Mouse (Mus musculus): Measurements from ENCODE around the gene Map3k14. TPM values are rescaled to one million over a fixed set of nuclear protein-coding genes. Genes with fewer than 3 reads are reported as not detected.

The Map3k14 gene
- polyA plus RNA-seq, 1 experiment from 2014 or later, result 6.0 TPM

DNA sequence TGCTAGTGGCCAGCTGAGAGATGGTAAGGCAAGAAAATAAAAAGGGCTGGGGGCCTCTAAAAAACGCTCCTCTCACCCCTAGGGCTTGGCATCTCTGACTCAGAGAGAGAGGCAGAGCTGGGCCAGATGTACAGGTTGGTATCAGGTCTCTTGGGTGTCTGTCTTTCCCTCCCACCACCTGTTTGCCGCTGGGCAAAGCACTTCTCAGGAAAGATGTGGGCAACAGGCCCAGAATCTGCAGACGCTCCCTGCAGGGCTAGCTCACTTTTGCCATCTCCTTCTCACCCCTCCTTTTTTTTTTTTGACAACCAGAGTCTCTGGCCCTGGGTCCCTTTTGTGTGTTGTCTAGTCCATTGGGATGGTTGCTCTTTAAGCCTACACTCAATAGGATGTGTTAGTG, 1.6 kb upstream of the Map3k14 start:
- H3K36me3 ChIP-seq, result no peaks in the 10 kb centered on the region
- WGBS, result 82% methylated on average over 3 of the region's 3 CpGs
- H3K27ac ChIP-seq (replicated peaks), result peak overlapping the region; percentile 94; the same call in 1 of the 2 replicates
- no peaks in the 10 kb centered on the region for H3K9me3 ChIP-seq
- no peak overlapping the region for H3K9ac ChIP-seq (replicated peaks)
- no peak overlapping the region for H3K4me2 ChIP-seq (replicated peaks)
- no peak overlapping the region for H3K4me3 ChIP-seq
- no peak for ATAC-seq (ENCODE audit: low FRiP score, low read depth)
- H3K4me1 ChIP-seq, result peaks cover 44% of the 10 kb centered on the region
- no peaks in the 10 kb centered on the region for H3K27me3 ChIP-seq

- H3K4me2 ChIP-seq (replicated peaks), result peak overlapping the region; percentile 76
- no peaks in the 10 kb centered on the region for H3K9me3 ChIP-seq
- no peak for ATAC-seq (ENCODE audit: low FRiP score, low read depth)
- peak overlapping the region; percentile 94 for H3K27ac ChIP-seq (replicated peaks)
- no peaks in the 10 kb centered on the region for H3K36me3 ChIP-seq
- H3K27me3 ChIP-seq, result no peaks in the 10 kb centered on the region
- 84% methylated on average over 4 of the region's 4 CpGs for WGBS
- peaks cover 49% of the 10 kb centered on the region for H3K4me1 ChIP-seq
- no peak overlapping the region for H3K9ac ChIP-seq (replicated peaks)
- peak overlapping the region; percentile 62 for H3K4me3 ChIP-seq
These were observed 1.1 kb upstream of the Map3k14 start for GRCm38 (mm10) chr11:103268350-103268749.

- Histone ChIP-seq H3K9ac (replicated peaks) (peak overlapping the region; percentile 73), H3K9me3 (no peaks in the 10 kb centered on the region), H3K36me3 (no peaks in the 10 kb centered on the region), H3K27me3 (no peaks in the 10 kb centered on the region), H3K4me3 (peak overlapping the region; percentile 62), H3K27ac (replicated peaks) (peak overlapping the region; percentile 94), H3K4me2 (replicated peaks) (peak overlapping the region; percentile 76), H3K4me1 (peaks cover 56% of the 10 kb centered on the region)
- WGBS, result under 1% methylated on average over 37 of the region's 42 CpGs
- peak; percentile 20 for ATAC-seq (ENCODE audit: low FRiP score, low read depth)
These were observed 435 bp downstream of the Map3k14 start for GRCm38 (mm10) chr11:103266729-103267345.

- 72% methylated on average over 2 of the region's 2 CpGs for whole genome bisulfite sequencing
- Histone ChIP-seq H3K36me3 (no peaks in the 10 kb centered on the region), H3K4me3 (peak overlapping the region; percentile 62; the same call in 1 of the 2 replicates), H3K4me1 (peaks cover 55% of the 10 kb centered on the region), H3K9ac (replicated peaks) (peak overlapping the region; percentile 73; the same call in 1 of the 2 replicates), H3K4me2 (replicated peaks) (peak overlapping the region; percentile 76), H3K27ac (replicated peaks) (no peak overlapping the region), H3K9me3 (no peaks in the 10 kb centered on the region), H3K27me3 (no peaks in the 10 kb centered on the region)
- ATAC-seq (ENCODE audit: low FRiP score, low read depth), result no peak
These were observed 1.4 kb downstream of the Map3k14 start for GRCm38 (mm10) chr11:103265856-103266255.

GRCm38 (mm10) chr11:103265211-103265610, 2.1 kb downstream of the Map3k14 start:
- Histone ChIP-seq H3K36me3 (no peaks in the 10 kb centered on the region), H3K4me3 (no peak overlapping the region), H3K9ac (replicated peaks) (no peak overlapping the region), H3K4me1 (peaks cover 51% of the 10 kb centered on the region), H3K27me3 (no peaks in the 10 kb centered on the region), H3K4me2 (replicated peaks) (peak overlapping the region; percentile 76), H3K27ac (replicated peaks) (peak overlapping the region; percentile 79; the same call in 1 of the 2 replicates), H3K9me3 (no peaks in the 10 kb centered on the region)
- no peak for ATAC-seq (ENCODE audit: low FRiP score, low read depth)
- WGBS, result 34% methylated on average over 7 of the region's 7 CpGs

DNA sequence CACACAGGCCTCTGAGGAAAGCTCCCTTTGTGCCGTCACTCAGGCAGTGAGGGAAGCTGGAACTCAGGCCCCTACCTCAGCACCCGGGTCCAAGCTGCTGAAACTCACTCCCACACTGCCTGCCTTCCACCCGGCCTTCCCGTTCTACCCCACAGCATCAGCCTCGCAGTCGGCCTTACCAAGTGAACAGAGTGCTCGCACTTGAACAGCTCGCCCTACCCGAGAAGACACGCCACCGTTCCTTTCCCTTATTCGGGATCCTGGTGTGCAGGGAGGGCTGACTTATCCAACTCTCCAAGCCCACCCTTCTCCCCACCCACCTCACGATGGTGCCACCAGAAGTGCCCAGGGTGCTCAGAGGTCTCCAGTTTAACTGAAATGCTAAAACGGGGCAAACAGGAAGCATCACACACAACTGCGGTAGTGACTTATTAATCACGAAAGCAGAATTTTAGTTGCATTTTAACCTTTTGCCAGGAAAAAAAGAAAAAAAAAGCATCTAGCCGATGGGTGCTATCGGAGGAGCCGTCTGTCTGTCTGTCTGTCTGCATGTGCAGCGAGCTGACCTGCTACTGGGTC, 2.8 kb downstream of the Map3k14 start:
- Histone ChIP-seq H3K4me2 (replicated peaks) (peak overlapping the region; percentile 76), H3K9me3 (no peaks in the 10 kb centered on the region), H3K4me3 (no peak overlapping the region; the same call in 1 of the 2 replicates), H3K9ac (replicated peaks) (0 out of 2 replicates have a peak overlapping the region, but pooled peaks have one; percentile 37), H3K4me1 (peaks cover 51% of the 10 kb centered on the region), H3K27me3 (no peaks in the 10 kb centered on the region), H3K36me3 (no peaks in the 10 kb centered on the region), H3K27ac (replicated peaks) (peak overlapping the region; percentile 79)
- ATAC-seq (ENCODE audit: low FRiP score, low read depth), result no peak
- WGBS, result 61% methylated on average over 20 of the region's 20 CpGs

GRCm38 (mm10) chr11:103263551-103263950, 3.7 kb downstream of the Map3k14 start:
- no peak for ATAC-seq (ENCODE audit: low FRiP score, low read depth)

GRCm38 (mm10) chr11:103262412-103263267, 4.6 kb downstream of the Map3k14 start:
- H3K36me3 ChIP-seq, result no peaks in the 10 kb centered on the region
- H3K4me3 ChIP-seq, result no peak overlapping the region
- peaks cover 39% of the 10 kb centered on the region for H3K4me1 ChIP-seq
- H3K27ac ChIP-seq (replicated peaks), result peak overlapping the region; percentile 27; the same call in 1 of the 2 replicates
- no peak overlapping the region for H3K4me2 ChIP-seq (replicated peaks)
- H3K27me3 ChIP-seq, result no peaks in the 10 kb centered on the region
- ATAC-seq (ENCODE audit: low FRiP score, low read depth), result no peak
- no peak overlapping the region; the same call in 1 of the 2 replicates for H3K9ac ChIP-seq (replicated peaks)
- WGBS, result 75% methylated on average over 20 of the region's 20 CpGs
- H3K9me3 ChIP-seq, result no peaks in the 10 kb centered on the region

More at GRCm38 (mm10) chr11:103263551-103263950, 3.7 kb downstream of the Map3k14 start:
- H3K27ac ChIP-seq (replicated peaks), result peak overlapping the region; percentile 79
- peak overlapping the region; percentile 38 for H3K4me2 ChIP-seq (replicated peaks)
- peaks cover 48% of the 10 kb centered on the region for H3K4me1 ChIP-seq
- no peaks in the 10 kb centered on the region for H3K9me3 ChIP-seq
- WGBS, result 32% methylated on average over 10 of the region's 10 CpGs
- H3K36me3 ChIP-seq, result no peaks in the 10 kb centered on the region
- H3K9ac ChIP-seq (replicated peaks), result peak overlapping the region; percentile 39
- H3K4me3 ChIP-seq, result no peak overlapping the region
- no peaks in the 10 kb centered on the region for H3K27me3 ChIP-seq

- peaks cover 39% of the 10 kb centered on the region for H3K4me1 ChIP-seq
- no peak overlapping the region for H3K27ac ChIP-seq (replicated peaks)
- H3K27me3 ChIP-seq, result no peaks in the 10 kb centered on the region
- no peaks in the 10 kb centered on the region for H3K9me3 ChIP-seq
- no peak overlapping the region for H3K4me3 ChIP-seq
- no peak overlapping the region for H3K9ac ChIP-seq (replicated peaks)
- H3K4me2 ChIP-seq (replicated peaks), result no peak overlapping the region
- no peaks in the 10 kb centered on the region for H3K36me3 ChIP-seq
- no peak for ATAC-seq (ENCODE audit: low FRiP score, low read depth)
- 91% methylated on average over 7 of the region's 7 CpGs for WGBS
These were observed 5.4 kb downstream of the Map3k14 start for GRCm38 (mm10) chr11:103261671-103262411.

DNA sequence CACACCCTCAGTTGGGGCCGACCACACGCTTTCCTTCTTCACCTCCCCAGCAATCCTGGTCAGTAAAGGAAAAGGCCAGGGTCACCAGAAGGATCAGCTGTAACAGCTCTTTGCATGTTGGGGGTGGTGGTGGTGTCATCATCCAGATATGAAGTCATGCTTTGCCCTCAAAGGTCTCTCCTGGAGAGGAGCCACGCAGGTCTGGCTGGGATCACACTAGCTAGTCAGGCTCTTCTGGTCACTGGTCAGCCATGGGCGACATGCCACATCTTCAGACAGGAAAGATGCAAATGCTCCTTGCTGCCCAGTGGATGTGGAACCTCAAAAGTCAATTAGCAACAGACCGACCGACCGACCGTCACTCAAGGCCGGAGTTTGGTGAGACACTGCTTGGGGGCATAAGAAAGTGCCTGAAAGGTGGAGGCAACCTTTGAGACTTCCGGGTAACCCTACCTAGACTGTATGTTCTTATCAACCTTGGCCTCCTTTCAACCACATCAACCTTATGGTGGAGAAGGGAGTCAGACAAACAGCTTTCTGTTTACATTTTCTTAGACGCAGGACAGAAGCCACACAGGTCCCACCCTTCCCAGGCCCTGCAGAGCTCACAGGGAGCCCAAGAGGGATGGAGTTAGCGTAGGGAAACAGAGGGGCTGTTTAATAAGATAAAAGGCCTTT, 6.6 kb downstream of the Map3k14 start:
- H3K9ac ChIP-seq (replicated peaks), result no peak overlapping the region
- no peak overlapping the region for H3K27ac ChIP-seq (replicated peaks)
- no peaks in the 10 kb centered on the region for H3K9me3 ChIP-seq
- no peak overlapping the region for H3K4me3 ChIP-seq
- H3K27me3 ChIP-seq, result no peaks in the 10 kb centered on the region
- H3K4me2 ChIP-seq (replicated peaks), result no peak overlapping the region
- no peaks in the 10 kb centered on the region for H3K36me3 ChIP-seq
- ATAC-seq (ENCODE audit: low FRiP score, low read depth), result no peak
- H3K4me1 ChIP-seq, result peaks cover 28% of the 10 kb centered on the region
- 92% methylated on average over 12 of the region's 12 CpGs for WGBS

- Histone ChIP-seq H3K4me3 (no peak overlapping the region), H3K36me3 (no peaks in the 10 kb centered on the region; the same call in 1 of the 2 replicates), H3K27ac (replicated peaks) (no peak overlapping the region), H3K9me3 (no peaks in the 10 kb centered on the region), H3K27me3 (no peaks in the 10 kb centered on the region), H3K4me1 (peaks cover 22% of the 10 kb centered on the region), H3K9ac (replicated peaks) (no peak overlapping the region), H3K4me2 (replicated peaks) (no peak overlapping the region)
- WGBS, result 91% methylated on average over 5 of the region's 5 CpGs
- no peak for ATAC-seq (ENCODE audit: low FRiP score, low read depth)
These were observed 7.2 kb downstream of the Map3k14 start for GRCm38 (mm10) chr11:103260034-103260433.
